Mouse (Mus musculus) c-Kit-positive CD71-positive TER-119-negative erythroid progenitor cells, embryonic 14.5 days (primary cell): Measurements from ENCODE around the gene Sgip1.

Source experiments
- DNase-seq: peaks from one replicate; pipeline ENCODE4 v3.0.0-alpha.2; 2013; ENCODE audit warnings: low read depth

The Sgip1 gene

GRCm38 (mm10) chr4:102899683-102900082 is 158.6 kb downstream of the Sgip1 start:
- DNase-seq, result no peak

GRCm38 (mm10) chr4:102900166-102900565 is 159.1 kb downstream of the Sgip1 start:
- DNase-seq, result no peak

GRCm38 (mm10) chr4:102907843-102908427 is 166.8 kb downstream of the Sgip1 start:
- no peak for DNase-seq

DNA sequence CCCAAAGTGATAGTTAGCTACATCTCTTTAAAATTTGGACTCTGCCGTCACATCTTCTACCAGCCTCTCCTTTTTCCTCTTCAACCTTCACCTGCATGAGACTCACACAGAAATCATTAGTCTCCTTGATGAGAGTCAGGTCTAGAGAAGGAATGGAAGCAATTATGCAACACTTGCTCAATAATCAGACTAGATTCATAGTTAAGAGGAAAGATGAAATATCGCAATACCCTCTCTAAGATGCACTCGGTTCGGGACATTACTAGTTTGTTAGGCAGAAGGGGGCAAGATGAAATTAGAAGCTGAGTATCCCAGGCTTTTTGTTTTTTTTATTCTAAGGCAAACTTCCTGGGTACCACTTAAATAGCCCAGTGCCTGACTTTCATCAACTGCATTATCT is 169.1 kb downstream of the Sgip1 start:
- DNase-seq, result no peak

DNA sequence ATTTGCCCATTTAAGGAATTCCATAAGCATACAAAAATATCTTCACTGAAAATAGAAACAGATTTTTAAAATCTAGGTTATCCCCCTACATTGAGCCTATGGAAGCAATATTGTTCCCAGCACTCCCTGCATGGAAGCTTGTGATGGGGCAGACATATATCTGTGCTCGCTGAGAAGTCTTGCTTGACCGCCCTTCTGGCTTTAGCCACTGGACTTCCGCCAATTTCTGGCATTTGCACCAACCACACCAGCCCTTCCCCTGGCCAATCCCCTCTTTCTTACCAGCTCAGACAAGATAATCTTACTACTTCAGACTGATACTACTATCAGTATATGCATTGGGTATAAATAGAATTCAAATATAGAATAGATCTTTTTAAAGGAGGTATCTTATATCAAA is 172.1 kb downstream of the Sgip1 start:
- DNase-seq, result no peak

DNA sequence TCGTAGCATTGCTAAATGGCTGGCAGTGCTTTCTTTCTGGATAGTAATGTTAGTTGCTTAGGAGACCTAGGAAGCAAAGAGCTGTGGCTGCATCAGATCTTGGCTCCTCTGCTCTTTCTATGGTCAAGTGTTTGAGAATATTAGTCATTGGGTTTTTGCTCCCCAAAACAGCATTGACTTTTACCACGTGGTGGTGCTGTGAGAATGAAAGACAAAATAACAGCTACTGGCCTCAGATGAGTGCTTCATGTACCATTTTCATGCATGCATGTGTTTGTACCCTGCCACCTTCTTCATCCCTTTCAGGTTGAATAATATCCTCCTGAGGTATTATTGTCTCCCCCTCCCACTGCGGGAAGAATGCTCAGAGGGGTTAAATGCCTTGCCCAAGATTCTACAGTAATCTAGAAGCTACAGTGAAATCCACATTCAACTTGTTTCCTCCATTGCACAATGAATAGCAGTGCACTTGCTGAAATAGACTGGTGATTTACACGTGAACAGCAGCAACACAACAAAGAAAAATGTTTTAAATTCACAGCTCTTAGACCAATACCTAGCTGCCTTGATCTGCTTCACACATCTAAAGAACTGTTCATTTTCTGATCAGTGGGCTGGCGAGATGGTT is 172.7 kb downstream of the Sgip1 start:
- no peak for DNase-seq

GRCm38 (mm10) chr4:102918191-102918590 is 177.1 kb downstream of the Sgip1 start:
- DNase-seq, result no peak

DNA sequence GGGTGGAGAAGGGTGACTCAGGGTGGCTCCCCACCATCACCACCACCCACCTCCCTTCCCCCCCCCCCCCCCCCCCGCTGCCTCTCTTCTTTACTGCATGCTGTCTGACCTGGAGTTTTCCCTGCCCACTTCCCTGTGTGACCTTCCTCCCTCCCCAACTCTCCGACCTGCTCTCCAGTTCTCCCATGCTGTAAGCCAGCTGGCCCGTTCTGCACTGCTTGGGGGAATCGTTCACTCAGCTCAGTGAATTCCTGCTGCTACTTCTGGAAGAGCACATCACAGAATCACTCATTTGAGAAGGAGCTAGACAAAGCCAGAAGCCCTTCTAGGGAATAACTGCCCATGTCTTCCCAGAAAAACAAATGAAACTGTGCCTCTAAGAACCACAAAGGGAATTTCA is 188.4 kb downstream of the Sgip1 start:
- no peak for DNase-seq

DNA sequence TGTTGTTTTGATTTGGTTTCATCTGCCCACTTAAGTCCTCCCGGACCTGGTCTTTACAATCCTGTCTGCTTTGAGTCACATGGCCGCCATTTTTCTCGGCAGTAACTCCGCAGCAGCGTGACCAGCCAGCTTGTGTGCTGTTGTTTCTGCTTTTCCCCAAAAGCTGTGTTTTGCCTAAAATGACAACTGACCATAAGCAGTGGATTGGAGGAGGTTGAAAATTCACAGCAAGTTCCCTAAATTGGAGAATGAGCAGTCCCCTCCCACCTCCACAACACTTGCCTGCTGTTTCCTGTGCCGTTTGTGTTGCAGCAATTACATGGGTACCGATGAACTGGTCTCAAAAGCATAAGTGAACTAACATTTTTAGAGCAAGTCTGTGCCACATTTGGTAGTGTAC is 189.6 kb downstream of the Sgip1 start:
- no peak for DNase-seq

GRCm38 (mm10) chr4:102940266-102940665 is 199.2 kb downstream of the Sgip1 start:
- no peak for DNase-seq

GRCm38 (mm10) chr4:102940738-102941137 is 199.6 kb downstream of the Sgip1 start:
- DNase-seq, result no peak

DNA sequence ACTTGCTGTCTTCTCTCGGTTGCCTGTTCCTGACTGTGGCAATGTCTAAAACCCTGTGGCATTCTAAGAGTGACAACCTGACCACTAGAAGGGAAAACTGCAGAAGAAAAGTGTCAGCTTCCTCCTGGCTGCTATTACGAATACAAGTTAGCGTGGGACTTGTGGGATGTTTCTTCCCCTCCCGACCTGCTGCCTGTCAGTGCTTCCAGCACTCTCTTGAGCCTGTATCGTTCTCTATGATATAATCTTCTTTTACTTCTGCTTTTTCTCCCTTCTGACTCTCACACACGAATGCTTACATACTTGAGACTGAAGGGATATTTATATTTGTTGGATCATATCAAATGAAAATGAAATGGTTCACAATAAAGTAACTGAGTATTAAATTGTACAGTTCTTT is 203.2 kb downstream of the Sgip1 start:
- DNase-seq, result no peak

- DNase-seq, result no peak
These were observed 211.4 kb downstream of the Sgip1 start for GRCm38 (mm10) chr4:102952476-102952875.

- DNase-seq, result no peak
These were observed 214.3 kb downstream of the Sgip1 start for GRCm38 (mm10) chr4:102955294-102955956.

GRCm38 (mm10) chr4:102959409-102959808 is 218.3 kb downstream of the Sgip1 start:
- DNase-seq, result no peak

- DNase-seq, result no peak
These were observed 223.1 kb downstream of the Sgip1 start for GRCm38 (mm10) chr4:102964174-102964573.

DNA sequence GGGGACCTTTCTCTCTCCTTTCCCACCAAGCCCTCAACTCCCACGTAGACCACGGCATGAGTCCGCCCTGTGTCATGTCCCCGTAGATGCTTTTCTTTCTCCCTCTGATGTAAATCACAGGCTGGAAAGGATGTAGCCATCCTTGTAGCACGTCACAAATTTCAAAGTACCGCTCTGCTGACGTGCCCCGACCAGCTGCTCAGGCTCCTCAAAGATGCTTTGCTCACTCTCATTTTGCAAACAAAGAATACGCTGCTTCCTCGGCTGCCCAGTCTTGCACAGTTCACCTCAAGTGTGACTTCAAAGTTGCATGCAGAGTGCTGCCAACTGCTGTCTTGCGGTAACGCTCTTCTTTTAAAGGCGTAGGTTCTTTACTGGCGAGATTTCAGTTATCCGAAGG is 226.7 kb downstream of the Sgip1 start:
- no peak for DNase-seq

DNA sequence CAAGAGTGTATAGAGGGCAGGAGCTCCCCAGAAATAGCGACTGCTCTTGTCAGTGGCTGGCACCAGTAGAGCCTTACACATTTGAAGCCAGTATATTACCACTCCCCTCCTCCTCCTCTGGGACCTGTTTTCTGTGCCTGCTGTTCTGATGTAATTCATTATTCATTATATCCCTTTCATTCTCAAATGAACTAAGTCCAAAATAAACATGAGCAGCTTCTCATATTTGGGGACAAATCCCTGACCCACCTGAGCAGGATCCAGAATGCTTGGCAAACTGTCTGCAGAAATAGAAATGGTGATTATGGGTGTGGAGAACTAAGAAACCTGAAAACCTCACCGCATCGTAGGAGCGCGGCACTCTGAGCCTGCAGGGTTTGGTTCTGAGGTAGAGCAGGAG is 228.5 kb downstream of the Sgip1 start:
- DNase-seq, result no peak

GRCm38 (mm10) chr4:102971159-102971558 is 230.1 kb downstream of the Sgip1 start:
- no peak for DNase-seq

GRCm38 (mm10) chr4:102972071-102972470 is 231.0 kb downstream of the Sgip1 start:
- no peak for DNase-seq

DNA sequence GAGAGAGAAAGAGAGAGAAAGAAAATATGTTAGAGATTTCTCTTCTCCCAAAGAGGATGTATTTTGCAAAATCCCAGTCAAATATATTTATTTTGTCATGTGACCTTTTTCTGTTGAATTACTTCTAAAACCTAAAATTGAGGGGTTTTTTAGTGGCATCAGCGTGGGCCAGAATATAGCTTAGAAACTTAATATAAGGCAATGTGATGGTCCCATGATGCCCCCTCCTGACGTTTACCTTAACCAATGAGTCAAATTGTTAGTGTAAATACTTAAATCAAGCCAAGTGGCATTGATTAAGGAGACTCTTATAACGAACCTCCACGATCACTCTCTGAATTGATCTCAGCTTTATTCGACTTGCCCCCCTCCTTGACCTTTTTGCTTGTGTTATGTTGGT is 233.1 kb downstream of the Sgip1 start:
- no peak for DNase-seq

DNA sequence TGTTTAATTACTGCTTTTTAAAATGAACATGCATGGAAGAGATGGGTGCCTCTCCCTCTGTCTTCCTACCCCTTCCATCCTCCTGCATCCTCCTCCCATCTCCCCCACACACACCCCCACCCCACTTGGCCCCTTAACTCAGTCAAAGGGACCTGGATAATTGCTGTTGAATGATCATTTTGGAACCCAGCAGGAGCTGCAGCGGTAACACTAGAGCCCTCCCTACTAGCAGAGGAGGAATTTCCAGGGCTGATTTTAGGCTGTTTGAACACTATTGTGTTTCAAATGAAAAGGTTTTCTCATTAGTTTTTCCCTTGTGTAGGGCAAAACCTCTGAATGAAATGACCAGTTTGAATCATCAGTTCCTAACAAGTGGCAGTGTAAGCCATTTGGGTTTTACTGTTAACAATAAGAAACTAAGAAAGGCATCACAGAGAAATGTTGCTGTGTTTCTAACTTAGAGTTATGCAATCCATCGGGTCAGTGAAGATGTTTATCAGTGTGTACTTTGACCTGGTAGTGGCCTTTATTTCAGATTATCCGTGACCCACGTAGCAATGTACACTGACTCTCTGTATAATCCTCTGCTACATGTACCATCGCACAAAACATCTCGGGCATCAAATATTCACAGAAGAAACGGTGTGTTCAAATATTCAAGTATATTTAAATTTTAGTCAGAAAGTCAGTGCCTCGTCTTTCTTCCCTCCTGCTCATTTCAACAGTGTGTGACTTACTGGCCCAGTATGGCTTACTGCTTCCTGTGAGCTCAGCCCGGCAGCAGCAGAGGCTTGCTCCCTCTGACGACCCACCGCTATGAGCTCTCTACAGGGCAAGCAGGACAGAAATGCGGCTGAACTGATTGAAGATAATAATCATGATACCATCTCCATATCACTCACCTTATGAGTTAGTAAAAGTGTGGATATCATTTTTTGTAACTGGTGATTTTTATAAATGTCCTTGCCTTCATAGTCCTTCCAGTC is 235.5 kb downstream of the Sgip1 start:
- no peak for DNase-seq
